Mouse (Mus musculus): ENCODE data around the gene Tgm2. TPM values are rescaled to one million over a fixed set of nuclear protein-coding genes. Genes with fewer than 3 reads are reported as not detected.

Tgm2 gene
- total RNA-seq, 2 experiments from 2014 or later, result 0.71 to 2.1 TPM

DNA sequence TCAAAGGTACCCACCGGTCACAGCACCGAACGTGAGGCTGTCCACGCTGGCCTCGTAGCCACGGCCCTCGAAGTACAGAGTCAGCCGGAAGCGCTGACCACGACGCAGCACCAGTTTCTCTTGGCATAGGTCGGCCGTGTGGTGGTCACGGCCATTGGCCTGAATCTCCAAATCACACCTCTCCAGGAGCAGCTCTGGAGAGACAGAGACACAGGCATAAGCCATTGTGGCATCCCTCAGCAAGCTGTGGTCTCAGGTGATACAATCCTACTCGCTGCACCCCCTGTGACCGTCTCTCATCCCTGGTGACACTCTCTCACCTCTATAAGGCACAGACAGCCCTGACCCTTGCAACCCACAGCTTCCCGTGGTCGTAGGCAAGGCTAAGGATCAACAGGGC, 3.3 kb downstream of the Tgm2 start:
- ATAC-seq (ENCODE audit: poor library complexity, severe bottlenecking), result no peak

DNA sequence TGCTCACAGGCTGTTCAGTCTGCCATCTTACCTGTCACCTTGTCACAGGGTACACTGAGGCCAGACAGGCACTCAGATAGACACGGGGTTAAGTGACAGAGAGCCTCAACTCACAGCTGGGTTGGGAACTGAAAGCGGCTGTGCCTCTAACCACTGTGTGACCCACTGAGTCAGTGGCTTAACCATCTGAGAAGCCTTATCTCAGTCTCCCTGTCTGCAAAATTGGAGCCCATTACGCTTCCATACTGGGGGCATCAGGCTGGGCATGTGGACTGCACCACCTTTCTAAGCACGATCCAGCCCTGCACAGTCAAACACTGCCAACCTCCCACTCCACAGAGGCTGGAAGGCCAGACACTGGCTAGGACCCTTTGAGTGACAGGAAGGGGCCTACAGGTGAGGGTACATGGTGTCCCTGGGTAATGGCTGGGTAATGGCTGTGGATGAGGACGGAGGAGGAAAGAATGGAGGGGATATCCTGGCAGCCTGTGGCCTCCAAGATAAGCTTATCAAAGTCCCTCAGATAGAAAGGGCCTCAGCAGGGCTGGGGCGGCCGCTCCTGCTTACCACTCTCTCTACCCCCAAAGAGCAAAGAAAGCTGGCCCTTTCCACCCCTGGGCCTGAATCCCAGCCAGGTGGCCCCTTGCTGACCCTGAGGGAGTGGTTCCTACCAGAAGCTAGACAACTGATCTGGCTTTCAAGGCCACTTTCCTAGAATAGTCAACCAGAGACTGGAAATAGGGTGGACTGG, 4.4 kb downstream of the Tgm2 start:
- no peak for ATAC-seq (ENCODE audit: poor library complexity, severe bottlenecking)

DNA sequence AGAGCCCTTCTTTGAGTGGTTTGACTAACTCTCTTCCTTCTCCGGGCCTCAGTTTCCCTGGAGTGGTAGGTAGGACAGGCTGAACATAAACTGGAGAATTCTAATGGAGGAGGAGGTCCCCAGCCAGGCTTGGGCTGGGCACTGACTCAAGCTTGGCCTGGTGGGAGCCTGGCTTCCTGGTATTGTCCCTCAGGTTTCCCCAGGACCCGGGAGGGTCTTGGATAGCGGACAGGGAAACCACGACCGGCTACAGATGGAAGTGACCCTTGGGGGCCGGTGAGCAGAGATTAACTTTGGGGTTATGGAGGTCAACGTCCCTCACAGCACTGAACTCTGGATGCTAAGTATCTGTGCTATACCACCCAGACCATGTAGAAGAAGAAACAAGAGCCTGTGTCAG, 5.0 kb downstream of the Tgm2 start:
- ATAC-seq (ENCODE audit: poor library complexity, severe bottlenecking), result no peak

DNA sequence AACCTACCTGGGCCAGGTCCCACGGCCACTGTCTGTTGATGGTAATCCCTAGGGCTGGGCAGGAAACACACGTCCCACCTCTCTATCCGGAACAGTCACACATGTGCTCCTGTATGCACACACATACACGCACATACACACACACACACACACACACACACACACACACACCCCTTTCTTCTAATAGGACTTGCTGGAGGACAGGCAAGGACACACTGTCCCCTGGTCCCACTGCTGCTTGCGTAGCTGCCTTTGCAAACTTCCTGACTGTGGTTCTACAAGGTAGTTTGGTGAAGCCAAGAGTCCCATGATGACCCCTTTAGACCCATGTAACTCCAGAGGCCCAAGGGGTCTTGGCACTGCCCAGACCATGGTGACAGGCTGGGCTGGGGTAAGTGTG, 5.6 kb downstream of the Tgm2 start:
- no peak for ATAC-seq (ENCODE audit: poor library complexity, severe bottlenecking)

DNA sequence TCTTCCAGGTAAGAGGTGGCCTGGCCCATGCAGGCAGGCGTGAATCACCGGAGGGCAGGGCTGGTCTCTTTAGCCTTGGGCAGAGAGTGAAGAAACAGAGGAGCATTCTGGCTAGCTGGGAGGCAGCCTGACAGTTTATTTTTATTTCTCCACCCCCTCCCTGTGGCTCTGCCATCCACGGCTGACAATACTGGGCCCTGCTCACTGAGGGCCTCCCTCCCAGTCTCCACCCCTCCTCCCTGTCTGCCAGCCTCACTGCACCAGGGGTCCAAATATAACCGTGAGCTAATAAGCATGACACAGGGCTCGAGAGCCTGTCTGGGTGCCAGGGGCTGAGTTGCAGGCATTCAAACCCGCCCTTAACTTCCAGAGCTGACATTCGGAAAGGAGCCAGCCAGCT, 6.6 kb downstream of the Tgm2 start:
- no peak for ATAC-seq (ENCODE audit: poor library complexity, severe bottlenecking)

DNA sequence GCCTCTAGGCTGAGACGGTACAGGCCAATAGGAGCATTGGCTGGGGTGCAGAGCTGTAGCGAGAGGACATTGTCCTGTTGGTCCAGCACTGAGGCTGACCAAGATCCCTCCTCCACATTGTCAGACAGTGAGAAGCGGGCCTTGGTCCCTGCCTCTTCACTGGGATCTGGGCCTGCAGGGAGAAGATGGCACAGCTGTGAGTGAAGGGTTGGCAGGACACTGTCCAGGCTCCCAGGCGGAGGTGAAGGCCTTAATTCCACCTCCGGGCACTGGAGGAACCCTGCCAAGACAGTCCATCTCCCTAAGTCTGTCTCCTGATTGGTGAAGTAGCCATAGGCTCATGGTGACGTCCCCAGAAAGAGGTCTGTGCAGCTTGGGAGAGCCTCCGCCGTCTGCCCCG, 7.5 kb downstream of the Tgm2 start:
- ATAC-seq (ENCODE audit: poor library complexity, severe bottlenecking), result no peak

DNA sequence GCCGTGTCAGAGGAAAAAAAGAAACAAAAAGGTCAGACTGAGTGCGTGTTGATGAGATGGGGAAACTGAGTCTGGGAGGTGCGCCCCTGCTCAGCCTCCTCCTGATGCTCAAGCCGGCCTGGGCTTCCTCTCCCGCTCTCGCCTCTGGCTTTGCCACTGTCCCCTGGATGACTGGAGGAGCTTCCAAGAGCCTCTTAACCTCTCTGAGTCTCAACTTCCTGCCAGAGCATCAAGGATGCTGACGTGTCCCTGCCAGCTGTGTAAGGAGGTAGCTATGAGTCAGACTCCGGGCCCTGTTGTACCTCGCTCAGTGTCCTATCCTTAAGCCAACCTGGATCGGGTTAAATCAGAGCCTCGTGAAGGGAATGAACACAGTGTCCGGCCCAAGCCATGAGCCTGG, 8.5 kb downstream of the Tgm2 start:
- ATAC-seq (ENCODE audit: poor library complexity, severe bottlenecking), result no peak

DNA sequence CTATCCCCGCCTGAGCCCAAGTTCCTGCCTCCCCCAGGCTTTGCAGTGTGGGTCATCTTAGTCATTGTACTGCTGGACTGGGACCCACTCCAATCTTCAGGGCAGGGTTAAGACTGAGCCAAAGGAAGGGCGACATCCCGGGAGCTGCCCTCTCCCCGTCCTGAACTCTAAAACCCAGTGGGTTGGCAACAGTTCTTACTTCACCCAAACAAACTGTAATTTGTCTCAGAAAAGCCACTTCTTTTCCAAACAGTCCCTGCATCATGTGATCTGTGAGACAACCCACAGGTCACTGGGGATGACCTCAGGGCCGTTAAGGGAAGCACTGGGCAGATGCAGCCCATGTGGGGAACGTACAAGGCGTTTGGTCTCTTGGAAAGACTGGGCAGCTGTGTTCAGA, 10.0 kb downstream of the Tgm2 start:
- no peak for ATAC-seq (ENCODE audit: poor library complexity, severe bottlenecking)

DNA sequence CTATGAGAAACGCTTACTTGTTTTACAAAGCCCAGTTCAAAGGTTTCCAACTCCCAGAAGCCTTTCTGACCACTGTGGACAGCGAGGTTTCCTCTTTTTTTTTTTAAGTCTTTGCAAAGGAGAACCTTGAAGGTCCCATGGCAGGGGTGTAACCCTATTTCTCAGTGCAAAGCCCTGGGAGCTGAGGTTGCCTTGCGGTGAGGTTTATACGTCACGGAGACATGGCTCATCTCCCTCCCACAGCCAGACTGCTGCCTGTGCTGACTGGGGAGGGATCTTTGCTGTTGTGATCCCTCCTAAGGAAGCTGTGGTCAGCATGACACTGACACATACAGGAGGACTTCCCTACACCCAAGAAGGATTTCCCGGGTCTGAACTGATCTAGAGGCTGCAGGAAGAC, 13.2 kb downstream of the Tgm2 start:
- peak; percentile 93 for ATAC-seq (ENCODE audit: poor library complexity, severe bottlenecking)

DNA sequence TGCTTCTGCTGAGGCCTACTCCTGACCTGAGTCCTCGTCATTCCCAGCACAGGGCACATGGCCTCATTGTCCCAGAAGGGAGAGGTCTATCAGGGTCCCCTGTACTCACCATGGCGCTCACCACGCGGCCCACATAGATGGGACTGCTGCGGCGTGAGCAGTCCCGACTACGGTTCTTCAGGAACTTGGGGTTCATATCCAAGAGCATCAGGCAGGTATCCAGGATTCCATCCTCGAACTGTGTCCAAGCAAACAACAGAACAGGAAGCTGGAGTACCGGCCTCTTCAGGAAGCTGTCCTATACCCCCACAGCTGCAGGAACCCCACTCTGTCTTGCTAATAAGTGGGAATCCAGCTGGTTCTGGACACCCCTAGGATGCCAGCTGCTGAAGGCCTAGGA, 13.9 kb downstream of the Tgm2 start:
- no peak for ATAC-seq (ENCODE audit: poor library complexity, severe bottlenecking)

DNA sequence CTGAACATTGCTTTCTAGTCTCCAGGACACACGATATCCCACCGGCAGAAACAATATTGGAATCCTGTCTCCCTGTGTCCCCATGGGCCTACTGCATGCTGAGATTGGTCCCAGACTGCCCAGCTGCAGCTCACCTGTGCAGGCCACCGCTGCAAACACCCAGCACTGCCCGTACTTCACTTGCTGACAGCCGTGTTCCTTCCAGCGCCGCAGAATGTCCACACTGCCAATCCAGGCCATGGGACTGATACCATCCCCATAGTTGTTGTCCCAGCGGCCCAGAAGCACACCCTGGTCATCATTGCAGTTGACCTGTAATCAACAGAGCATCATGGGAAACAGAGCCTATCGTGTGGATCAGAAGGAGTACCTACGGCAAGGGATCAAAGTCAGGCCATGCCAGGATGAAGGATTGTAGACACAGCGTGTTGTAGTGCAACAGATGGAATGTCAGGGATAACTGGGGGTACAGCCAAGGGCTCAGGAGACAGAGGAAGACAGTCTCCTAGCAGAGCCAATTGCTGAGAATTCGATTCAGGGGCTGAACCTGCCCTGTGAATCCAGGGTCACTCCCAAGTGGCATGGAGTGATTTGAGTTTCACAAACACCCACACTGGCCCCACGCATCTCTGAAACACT, 14.9 kb downstream of the Tgm2 start:
- ATAC-seq (ENCODE audit: poor library complexity, severe bottlenecking), result no peak

DNA sequence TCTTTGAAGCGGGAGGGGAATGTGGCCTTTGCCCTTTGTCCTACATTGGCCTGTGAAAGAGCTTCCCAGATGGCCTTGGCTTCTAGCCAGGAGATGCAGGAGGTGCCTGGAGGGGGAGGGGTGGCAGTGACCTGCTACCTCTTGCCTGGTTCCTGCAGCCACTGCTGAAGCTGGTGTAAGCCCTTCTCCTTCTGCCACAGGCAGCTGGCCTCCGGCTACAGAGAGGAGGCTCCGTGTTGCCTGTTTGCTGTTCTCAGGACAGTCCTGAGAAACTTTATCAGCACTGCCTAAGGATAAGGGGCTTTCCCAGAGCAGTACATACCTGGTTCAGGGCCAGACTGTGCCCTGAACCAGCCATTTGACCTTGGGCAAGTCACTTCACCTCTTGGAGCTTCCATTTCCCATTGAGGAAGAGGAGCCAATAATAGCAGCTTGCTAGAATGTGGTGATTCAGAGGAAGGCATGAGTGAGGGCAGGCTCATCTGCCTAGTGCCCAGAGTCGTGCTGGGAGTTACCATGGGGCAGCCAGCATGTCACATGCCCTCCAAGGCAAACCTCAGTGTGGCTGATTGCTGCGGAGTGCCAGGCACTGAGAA, 15.7 kb downstream of the Tgm2 start:
- no peak for ATAC-seq (ENCODE audit: poor library complexity, severe bottlenecking)

DNA sequence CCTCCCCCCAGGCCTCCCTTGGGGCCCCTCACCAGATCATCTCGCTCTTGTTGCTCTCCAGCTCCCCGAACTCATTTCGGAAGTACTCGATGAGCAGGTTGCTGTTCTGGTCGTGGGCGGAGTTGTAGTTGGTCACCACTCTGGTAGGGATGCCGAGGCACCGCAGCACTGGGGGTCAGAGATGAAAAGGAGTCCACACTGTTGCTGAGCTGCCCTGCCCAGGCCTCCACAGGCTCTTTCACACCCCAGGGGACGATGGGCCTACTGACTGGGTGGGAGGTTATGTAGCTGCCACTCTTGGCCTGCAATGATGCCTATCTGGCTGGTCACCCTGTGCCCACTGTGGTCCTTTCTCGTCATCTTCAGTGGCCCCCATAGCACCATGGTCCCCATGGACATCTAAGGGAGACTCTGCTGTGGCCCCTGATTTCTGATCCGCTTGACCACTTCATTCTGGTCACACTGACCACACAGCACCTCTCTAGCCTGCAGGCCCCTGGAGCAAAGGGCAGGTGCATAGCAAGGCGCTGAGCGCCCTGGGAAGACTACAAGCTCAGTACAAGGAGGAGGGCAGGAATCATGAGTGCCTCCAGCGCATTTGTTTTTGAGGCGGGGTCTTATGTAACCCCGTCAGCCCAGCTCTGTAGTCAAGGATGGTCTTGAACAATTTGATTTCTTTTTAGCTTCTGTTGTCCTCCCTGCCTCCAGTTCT, 16.8 kb downstream of the Tgm2 start:
- ATAC-seq (ENCODE audit: poor library complexity, severe bottlenecking), result no peak

DNA sequence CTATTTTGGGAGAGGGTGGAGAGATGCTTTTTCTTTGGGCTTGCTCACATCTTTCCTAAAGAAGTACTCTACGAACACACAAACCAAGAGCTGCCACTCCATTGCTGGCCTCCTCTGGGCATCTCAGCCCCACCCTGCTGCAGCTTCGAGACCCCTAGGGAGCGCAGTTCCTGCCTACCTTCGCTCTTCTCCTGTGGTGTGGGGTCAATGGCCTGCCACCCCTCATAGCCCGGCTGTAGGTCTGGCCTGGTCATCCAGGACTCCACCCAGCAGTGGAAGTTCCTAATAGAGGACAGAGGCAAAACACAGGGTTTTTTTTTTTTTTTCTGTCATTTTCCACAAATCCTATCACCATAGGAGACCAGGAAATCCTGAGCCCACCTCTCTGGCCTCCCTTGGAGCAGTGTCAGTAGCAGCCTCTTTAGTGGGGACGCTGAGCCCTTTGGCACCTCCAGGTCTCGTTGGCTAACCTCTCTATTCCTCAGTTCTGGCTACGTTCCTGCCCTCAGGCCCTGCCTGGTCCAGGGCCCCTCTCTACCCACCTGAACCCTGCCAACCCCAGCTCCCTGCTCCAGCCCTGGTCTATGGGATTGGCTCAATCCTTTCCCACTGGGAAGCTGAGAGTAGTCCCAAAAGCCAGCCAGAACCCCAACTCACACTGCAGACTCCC, 17.6 kb downstream of the Tgm2 start:
- ATAC-seq (ENCODE audit: poor library complexity, severe bottlenecking), result no peak

DNA sequence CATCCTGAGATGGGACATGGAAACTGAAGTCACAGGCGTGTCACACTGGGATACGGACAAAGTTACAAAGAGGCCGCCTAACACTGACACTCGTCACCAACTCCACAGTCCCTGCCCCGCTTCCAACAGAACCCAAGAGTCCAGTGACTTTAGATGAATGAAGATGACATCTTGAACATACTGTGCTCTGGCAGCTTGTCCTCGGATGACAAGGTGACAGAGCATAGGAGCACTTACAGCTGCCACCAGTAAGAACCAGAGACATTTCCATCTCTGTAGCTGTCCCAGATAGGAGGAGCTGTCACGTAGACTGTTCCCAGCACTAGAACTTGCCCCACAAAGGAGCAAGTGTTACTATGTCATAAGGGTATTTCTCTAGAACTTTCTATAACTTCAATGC, 18.4 kb downstream of the Tgm2 start:
- ATAC-seq (ENCODE audit: poor library complexity, severe bottlenecking), result no peak

DNA sequence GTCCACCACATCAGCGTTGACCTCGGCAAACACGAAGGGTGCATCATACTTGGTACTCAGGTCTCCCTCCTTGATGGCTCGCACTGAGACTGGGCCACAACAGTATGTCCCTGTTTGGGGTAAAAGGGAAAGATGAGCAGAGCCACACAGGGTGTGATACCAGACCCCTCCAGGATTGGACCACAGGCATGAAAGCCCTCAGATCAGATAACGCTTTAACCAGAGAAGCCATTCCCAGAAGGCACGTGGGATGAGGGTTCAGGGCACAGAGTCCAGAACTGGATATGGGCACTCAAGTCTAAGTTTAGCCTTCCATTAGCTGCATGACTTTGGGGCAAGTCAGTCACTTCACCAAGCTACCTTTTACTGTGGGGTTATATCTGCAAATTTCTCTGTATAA, 19.0 kb downstream of the Tgm2 start:
- no peak for ATAC-seq (ENCODE audit: poor library complexity, severe bottlenecking)

DNA sequence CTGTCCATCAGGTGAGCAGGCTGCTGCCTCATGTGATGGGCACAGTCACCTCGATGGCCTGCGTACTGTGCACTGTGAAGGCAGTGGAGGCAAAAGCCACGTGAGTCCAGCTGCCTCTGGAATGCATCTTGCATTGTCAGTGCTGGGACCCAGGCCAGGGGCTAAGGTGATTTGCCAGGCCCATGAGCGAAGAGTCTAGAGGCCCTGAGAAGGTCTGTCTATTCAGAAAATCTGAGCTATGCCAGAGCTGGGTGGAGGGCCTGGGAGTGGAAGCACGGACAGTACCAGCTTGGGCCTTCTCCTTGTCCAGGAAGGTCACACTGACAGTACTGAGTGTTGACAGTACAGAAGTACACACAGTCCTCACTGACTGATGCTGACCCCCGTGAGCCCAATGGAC, 23.4 kb downstream of the Tgm2 start:
- no peak for ATAC-seq (ENCODE audit: poor library complexity, severe bottlenecking)

DNA sequence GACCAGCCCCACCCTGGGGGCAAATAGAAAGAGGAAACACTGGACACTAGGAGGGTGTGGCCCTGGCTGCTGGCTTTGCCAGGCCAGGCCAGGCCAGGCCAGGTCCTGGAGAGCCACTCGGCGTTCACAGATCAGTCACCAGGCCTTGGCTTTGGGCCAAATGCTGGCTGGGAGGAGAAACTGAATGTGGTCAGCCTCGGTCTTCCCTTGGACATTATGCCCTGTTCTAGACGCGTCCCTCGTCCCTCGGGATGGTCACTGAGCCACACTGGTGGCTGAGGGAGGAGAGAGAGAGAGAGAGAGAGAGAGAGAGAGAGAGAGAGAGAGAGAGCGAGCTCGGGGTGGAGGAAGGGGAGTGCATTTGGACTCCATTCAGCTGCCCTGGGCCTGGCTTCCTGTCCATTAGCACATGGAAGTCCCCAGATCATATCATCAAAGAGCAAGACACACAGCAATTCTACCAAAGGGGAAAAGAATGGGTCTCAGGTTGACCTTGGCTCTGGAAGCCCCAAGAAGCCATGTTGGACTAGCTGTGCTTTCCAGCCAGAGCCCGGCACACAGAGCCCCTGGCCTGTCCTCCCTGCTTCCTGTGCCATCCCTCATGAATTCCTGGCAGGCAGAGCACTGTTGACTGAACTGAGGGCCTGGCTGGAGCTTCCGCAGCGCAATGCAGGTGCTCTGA, 24.4 kb downstream of the Tgm2 start:
- ATAC-seq (ENCODE audit: poor library complexity, severe bottlenecking), result peak; percentile 58

DNA sequence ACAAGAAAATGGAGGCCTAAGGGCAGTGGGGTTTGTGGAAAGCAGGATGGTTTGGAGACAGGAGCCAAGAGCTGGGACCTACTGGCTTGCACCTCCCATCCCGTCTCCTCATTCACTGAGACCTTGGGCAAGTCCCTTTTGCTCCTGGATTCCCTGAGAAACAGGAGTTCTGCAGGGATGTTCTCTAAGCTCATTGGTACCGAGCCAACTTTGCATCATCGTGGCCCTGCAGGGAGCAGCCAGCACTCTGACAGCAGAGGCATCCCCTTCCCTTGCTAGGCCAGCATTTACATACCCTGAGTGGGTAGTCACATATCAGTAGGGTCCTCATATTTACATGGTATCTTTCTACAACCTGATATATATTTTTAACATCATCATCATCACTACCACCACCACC, 25.4 kb downstream of the Tgm2 start:
- no peak for ATAC-seq (ENCODE audit: poor library complexity, severe bottlenecking)

DNA sequence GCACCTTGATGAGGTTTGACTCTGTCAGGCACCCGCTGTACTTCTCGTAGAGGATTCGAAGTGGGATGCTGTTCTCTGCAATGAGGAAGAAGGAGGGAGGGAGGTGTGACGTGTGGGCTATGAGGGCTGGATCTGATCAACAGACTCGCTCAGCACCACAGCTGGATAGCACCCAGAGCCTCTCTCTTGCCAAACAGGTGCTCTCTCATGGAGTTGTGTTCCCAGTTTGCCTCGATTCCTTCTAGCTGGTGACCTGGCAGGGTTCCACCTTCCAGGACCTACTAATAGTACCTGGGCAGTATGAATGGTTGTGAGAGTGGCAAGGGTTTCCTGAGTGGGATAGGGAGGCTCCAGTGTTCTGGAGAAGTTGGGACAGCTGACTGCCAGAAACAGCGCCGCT, 26.0 kb downstream of the Tgm2 start:
- no peak for ATAC-seq (ENCODE audit: poor library complexity, severe bottlenecking)

DNA sequence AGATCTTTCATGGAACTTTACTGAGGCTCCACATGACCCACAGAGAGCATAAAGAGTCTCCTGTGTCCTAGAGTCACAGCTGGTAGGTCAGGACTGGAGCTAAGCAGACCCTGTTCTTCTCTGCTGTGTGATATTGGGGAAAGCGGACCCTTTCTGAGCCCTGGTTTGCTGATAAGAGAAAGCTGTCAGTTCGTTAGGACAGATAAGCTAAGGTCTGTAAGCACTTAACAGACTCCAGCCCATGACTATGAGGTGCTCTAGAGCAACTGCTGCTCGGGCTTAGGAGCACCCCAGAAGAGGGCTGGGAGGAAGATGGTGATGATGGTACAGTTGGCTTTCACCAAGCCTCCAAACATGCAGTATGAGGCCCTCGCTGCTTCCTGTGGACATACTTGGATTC, 27.1 kb downstream of the Tgm2 start:
- ATAC-seq (ENCODE audit: poor library complexity, severe bottlenecking), result no peak
